Mouse (Mus musculus): ENCODE measurements around the gene Rarb.

Gene Rarb

GRCm38 (mm10) chr14:16574925-16575721 is 243.8 kb downstream of the Rarb start:
- DNase-seq = peak; percentile 4 to 8

DNA sequence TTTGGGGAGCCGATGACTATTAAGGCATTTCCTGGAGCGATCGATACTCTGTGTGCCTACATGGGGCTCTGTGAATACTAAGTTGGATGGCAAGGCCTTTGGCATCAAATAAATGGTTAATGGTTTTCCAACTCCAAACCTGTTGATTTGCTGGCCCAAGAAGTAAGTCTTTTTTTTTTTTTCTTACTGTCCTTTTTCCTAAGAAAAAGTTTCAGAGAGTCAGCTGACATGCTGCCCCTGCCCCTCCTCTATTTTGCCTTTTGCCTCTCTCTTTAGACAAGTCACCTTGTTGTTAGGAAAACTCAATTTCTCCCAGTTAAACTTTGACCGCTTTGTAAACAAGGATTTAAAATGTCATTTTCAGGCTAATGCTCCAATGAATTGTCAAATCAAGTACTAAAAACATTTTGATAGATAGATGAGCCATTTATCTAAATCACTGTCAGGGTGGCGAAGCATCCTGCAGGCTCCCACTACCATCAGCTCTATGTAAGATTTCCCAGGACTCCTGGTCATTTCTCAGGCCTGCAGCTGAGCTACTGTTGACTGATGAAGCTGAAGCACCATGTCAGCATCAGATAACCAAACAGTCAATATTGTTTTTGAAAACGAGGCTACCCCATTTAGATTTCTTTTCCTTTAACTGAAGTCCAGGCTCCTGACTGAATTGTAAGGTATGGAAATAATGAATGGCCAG is 245.3 kb downstream of the Rarb start:
- DNase-seq = no peak

GRCm38 (mm10) chr14:16572755-16573340 is 246.1 kb downstream of the Rarb start:
- DNase-seq = no peak

DNA sequence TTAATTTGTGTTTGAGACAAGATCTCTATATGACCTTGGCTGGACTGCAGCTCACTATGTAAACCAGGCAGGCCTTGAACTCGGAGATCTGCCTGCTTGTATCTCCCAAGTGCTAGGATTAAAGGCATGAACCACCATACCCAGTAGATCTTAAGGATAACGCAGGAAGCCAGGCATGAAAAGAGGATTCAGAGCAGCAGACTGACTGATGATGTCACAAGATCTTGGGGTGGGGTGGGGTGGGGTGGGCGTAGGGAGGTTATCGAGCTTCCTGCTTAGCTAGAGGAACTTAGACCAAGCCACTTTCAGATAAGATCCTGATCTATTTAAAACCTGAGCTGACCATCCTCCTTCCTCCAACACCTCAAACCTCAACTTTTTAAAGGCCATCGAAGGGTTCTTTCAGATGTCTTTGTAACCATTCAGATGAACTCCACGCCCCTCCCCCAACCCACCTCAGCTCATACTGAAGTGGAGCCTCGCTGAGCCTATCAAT is 249.4 kb downstream of the Rarb start:
- no peak for DNase-seq

- DNase-seq = no peak
Measured at GRCm38 (mm10) chr14:16566920-16567319, 252.0 kb downstream of the Rarb start.

- DNase-seq = no peak
Measured at GRCm38 (mm10) chr14:16563912-16564311, 255.0 kb downstream of the Rarb start.

- DNase-seq = no peak
Measured at GRCm38 (mm10) chr14:16561496-16562170, 257.3 kb downstream of the Rarb start.

DNA sequence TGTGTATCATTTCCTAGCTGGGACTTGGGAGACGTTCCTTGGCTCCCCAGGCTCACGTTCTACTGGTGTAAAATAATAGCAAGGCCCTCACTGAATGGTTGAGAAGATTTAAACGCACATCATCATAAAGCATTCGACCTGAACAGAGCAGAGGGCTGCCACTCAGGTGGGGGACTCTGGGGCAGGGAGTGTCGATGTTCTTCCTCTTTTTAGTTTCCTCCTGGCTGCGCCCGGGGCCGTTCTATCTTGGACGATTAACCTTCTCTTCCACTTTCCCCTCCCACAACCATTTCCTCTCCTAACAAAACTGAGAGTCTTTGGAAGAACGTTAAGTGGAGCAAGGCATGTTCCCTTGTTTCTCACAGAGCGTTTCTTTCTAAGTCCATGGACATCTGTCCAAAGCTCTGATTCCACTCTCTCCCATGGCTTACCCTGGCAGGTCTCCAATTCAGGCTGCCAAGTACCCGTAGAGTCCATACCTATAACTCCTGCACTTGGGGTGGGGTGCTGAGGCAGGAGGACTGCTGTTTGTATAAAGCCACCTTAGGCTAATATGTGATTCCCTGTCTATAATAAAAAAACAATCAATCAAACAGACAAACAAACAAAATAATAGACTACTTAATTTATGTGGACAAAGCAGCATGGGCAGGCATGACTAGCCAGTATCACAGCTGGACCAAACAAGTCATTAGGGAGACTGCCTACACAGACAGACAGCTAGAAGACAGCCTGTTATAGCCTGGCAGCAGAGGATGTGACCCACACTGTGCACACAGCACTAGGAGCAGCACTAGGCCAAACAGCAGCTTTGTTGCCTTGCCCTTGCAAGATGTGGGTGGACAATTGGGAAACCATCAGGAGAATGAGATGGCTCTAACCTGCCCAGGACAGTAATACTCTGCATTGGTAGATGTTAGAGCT is 259.4 kb downstream of the Rarb start:
- no peak for DNase-seq

GRCm38 (mm10) chr14:16558033-16558432 is 260.9 kb downstream of the Rarb start:
- DNase-seq = no peak

- DNase-seq = no peak
Measured at GRCm38 (mm10) chr14:16554643-16555459, 264.1 kb downstream of the Rarb start.

- DNase-seq = no peak
Measured at GRCm38 (mm10) chr14:16554319-16554642, 264.7 kb downstream of the Rarb start.

- DNase-seq = no peak
Measured at GRCm38 (mm10) chr14:16552293-16552692, 266.7 kb downstream of the Rarb start.

DNA sequence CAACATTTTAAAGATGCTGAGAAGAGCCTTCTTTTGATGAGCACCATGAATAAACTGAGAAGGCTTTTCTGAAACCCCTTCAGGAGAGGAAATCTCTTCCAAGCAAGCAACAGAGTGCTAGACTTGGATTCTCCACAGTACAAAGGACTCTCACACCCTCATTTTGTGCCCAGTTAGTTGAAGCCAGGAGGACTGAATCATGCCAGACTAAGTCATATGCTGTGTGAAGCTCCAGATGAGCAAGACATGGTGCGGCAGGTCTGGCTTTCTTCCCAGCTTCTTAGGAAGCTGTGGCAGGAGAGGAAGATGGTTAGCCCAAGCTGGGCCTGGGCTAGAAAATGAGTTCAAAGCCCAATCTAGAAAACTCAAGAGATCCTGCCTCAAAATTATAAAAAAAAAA is 267.1 kb downstream of the Rarb start:
- DNase-seq = no peak

GRCm38 (mm10) chr14:16548200-16548576 is 270.8 kb downstream of the Rarb start:
- DNase-seq = no peak

DNA sequence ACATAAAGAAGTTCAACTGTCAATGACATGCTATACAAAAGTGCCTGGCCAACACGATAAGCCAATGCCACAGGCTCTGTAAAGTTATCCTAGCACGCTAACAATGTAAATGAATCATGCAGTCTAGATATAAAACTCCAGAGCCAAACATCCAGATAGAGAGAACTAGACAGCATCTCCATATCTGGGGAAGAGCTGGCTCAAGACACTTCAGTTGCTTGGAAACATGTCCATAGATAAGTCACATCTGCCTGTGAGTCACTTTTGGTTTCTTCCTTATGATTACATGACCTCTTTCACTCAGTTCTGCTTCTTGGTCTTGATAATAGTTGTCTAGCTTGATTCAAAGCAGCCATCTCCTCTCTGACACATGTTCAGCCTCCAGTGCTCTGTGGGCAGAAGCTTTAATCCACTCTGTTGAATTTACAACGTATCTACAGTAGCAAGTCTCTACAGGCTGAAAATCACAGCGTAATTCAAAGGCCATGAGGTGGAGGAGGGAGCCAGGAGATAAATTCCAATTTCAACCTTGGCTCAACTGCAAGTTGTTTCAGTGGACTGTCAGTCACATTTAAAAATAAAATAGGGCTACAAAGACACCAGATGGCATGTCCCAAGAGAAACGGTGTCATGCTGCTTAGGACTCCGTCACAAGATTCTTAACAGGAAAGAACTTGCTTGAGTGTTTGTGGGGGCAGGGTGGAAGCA is 271.3 kb downstream of the Rarb start:
- DNase-seq = no peak

DNA sequence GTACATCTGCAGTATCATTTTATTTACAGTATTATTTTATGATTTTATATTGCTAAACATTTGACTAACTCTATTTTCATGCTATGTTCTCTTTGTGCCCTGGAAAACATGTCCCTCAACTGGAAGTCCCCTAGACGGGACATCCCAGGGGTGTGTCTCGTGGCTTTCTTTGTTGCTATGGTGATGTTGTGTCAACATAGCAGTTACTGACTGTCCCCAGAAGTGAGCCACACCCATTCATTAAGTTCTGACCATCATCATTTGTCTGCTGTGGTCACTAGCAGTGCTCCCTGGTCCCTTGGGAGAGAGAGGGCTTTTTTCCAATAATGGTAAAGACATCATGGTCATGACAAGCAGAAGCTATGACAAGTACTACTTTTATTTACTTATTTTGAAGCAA is 274.0 kb downstream of the Rarb start:
- no peak for DNase-seq

GRCm38 (mm10) chr14:16541641-16542040 is 277.3 kb downstream of the Rarb start:
- DNase-seq = no peak

GRCm38 (mm10) chr14:16537433-16537832 is 281.5 kb downstream of the Rarb start:
- no peak for DNase-seq

- no peak for DNase-seq
Measured at GRCm38 (mm10) chr14:16528631-16529030, 290.3 kb downstream of the Rarb start.

GRCm38 (mm10) chr14:16526120-16526519 is 292.8 kb downstream of the Rarb start:
- no peak for DNase-seq

Measured in thymus, adult 18-20 months (tissue).